Mouse (Mus musculus): Measurements from ENCODE around the gene Lrrc3. TPM values are rescaled to one million over a fixed set of nuclear protein-coding genes. Genes with fewer than 3 reads are reported as not detected.

The Lrrc3 gene
- 4.4 and 4.7 TPM in 2 replicates for polyA plus RNA-seq (2012; rRNA removed)

DNA sequence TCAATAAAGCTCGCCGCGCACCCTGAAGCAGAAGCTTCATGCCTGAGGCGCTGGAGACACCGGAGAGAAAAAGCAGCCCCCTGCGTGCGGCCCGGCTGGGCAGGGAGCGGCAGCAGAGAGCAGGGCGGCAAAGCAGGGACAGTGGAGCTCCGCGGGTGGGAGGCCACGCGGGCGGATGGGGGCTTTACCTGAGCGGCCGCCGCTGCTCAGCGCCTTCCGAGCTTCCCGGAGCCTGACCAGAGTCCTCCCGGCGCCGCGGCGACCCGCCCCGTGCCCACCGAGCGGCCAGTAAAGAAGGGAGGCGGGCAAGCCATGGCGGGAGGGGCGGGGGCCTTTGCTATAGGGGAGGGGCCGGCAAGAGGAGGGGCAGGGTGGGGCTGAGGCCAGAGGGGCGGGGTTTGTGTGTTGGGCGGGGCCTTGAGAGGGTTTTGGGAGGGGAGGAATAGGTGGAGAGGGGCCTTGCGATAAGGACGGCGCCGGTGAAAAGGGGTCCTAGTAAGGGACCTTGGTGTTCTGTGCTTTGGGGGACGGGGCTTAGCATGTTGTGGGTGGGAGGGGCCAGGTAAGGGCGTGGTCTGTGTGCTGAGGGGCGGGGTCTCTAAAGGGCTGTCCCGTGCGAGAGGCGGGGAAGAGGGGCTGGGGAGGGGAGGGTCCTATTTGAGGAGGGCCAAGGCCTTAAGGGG is at the start of gene Lrrc3:
Gene Lrrc3 (minus strand): TSS at position 326 of the 683 bp plus-strand sequence.

GRCm38 (mm10) chr10:77861675-77862074 is 40.7 kb downstream of the Lrrc3 start, which contains the start of gene Gm3285:
Gene Gm3285 (plus strand): TSS chr10:77861975.

GRCm38 (mm10) chr10:77852559-77852958 is 49.8 kb downstream of the Lrrc3 start, which contains the start of gene Gm10318:
Gene Gm10318 (plus strand): TSS chr10:77852859.

Other genes with a start within 250 kb of the Lrrc3 start
- 0.29 and 0.96 TPM in 2 replicates for gene Tspear, start 216.0 kb downstream of the Lrrc3 start, polyA plus RNA-seq (2012; rRNA removed)
- not detected in 2 replicates for gene Gm19402, start 211.8 kb downstream of the Lrrc3 start, polyA plus RNA-seq (2012; rRNA removed)
- not detected in 2 replicates for gene Gm9508, start 205.3 kb downstream of the Lrrc3 start, polyA plus RNA-seq (2012; rRNA removed)
- gene Gm10272, start 195.9 kb downstream of the Lrrc3 start, polyA plus RNA-seq (2012; rRNA removed) = not detected in 2 replicates
- not detected in 2 replicates for gene Gm10024, start 191.1 kb downstream of the Lrrc3 start, polyA plus RNA-seq (2012; rRNA removed)
- gene Gm10142, start 186.7 kb downstream of the Lrrc3 start, polyA plus RNA-seq (2012; rRNA removed) = 1.8 TPM in 1 of 2 replicates, not detected in the other
- 0.25 and 0.38 TPM in 2 replicates for gene Krtap12-1, start 181.9 kb downstream of the Lrrc3 start, polyA plus RNA-seq (2012; rRNA removed)
- not detected in 2 replicates for gene Gm10100, start 176.1 kb downstream of the Lrrc3 start, polyA plus RNA-seq (2012; rRNA removed)
- gene Gm18596, start 159.9 kb downstream of the Lrrc3 start, polyA plus RNA-seq (2012; rRNA removed) = not detected in 2 replicates
- not detected in 2 replicates for gene Gm9736, start 151.2 kb downstream of the Lrrc3 start, polyA plus RNA-seq (2012; rRNA removed)
- not detected in 2 replicates for gene Gm3233, start 142.9 kb downstream of the Lrrc3 start, polyA plus RNA-seq (2012; rRNA removed)
- gene Gm3238, start 131.2 kb downstream of the Lrrc3 start, polyA plus RNA-seq (2012; rRNA removed) = not detected in 2 replicates
- not detected in 2 replicates for gene Gm7138, start 125.6 kb downstream of the Lrrc3 start, polyA plus RNA-seq (2012; rRNA removed)
- not detected in 2 replicates for gene Gm3250, start 120.0 kb downstream of the Lrrc3 start, polyA plus RNA-seq (2012; rRNA removed)
- gene Gm7137, start 114.3 kb downstream of the Lrrc3 start, polyA plus RNA-seq (2012; rRNA removed) = not detected in 2 replicates
- gene Gm9639, start 107.5 kb downstream of the Lrrc3 start, polyA plus RNA-seq (2012; rRNA removed) = not detected in 2 replicates
- not detected in 2 replicates for gene Gm19668, start 103.4 kb downstream of the Lrrc3 start, polyA plus RNA-seq (2012; rRNA removed)
- gene Gm9507, start 90.7 kb downstream of the Lrrc3 start, polyA plus RNA-seq (2012; rRNA removed) = not detected in 2 replicates
- gene Gm2696, start 87.9 kb downstream of the Lrrc3 start, polyA plus RNA-seq (2012; rRNA removed) = not detected in 2 replicates
- gene Krtap10-4, start 75.4 kb downstream of the Lrrc3 start, polyA plus RNA-seq (2012; rRNA removed) = not detected in 2 replicates
- not detected in 2 replicates for gene Krtap10-10, start 66.6 kb downstream of the Lrrc3 start, polyA plus RNA-seq (2012; rRNA removed)
- gene Gm36176, start 55.7 kb downstream of the Lrrc3 start, polyA plus RNA-seq (2012; rRNA removed) = not detected in 2 replicates
- not detected in 2 replicates for gene Gm10318, start 49.7 kb downstream of the Lrrc3 start, polyA plus RNA-seq (2012; rRNA removed)
- not detected in 2 replicates for gene Gm3285, start 40.6 kb downstream of the Lrrc3 start, polyA plus RNA-seq (2012; rRNA removed)
- gene Trpm2, start 68.0 kb upstream of the Lrrc3 start, polyA plus RNA-seq (2012; rRNA removed) = 0.29 and 0.33 TPM in 2 replicates
- gene 1810043G02Rik, start 76.0 kb upstream of the Lrrc3 start, polyA plus RNA-seq (2012; rRNA removed) = 17.7 and 24.3 TPM in 2 replicates
- 40.4 and 50.6 TPM in 2 replicates for gene Pfkl, start 107.5 kb upstream of the Lrrc3 start, polyA plus RNA-seq (2012; rRNA removed)
- 0.80 and 1.3 TPM in 2 replicates for gene Dnmt3l, start 139.4 kb upstream of the Lrrc3 start, polyA plus RNA-seq (2012; rRNA removed)
- gene Aire, start 141.1 kb upstream of the Lrrc3 start, polyA plus RNA-seq (2012; rRNA removed) = 0.45 and 0.79 TPM in 2 replicates
- gene Icosl, start 166.8 kb upstream of the Lrrc3 start, polyA plus RNA-seq (2012; rRNA removed) = 6.0 and 9.5 TPM in 2 replicates